Mouse (Mus musculus): ENCODE measurements at regions not wholly inside any gene's neighbourhood (a gene's known extent, or its start where the extent isn't known, plus 50 kb on each side); places are given as distances from the start of the nearest gene placed in this dataset.

DNA sequence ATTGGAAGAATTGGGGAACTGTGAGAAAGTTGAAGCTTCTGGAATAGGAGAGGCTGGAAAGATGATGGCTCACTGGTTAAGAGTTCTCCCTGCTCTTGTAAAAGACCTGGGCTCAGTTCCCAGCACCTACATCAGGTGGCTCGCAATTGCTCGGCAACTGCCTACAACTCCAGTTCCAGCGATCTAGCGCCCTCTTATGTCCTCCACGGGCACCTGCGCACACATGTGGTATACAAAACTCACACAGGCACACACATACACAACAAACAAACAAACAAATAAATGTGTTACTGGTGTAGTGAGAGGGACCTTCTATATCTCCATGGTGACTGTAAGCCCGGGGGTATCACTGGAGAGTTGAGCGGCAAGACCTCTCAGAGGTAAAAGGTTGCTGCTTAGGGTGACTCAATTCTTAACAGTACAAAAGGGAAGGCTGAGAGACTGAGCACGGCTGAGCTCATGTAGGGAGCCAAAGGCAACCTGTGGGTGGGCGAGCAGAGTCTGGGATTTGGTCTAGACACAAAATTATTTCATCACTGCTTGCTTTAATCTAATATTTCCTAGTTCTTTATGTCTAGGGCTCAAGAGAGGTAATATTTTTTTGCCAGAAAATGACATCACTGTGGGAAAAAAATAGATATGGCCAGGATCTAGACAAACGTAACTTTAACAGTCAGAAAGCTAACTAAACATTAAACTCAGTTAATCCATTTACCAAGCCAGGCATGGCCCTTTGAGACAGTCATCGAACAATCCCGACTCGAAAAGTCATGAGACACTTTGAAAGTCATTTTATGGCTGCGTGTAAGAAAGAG, 104.2 kb upstream of the Syt6 start:
- WGBS = 87% methylated on average over 15 of the region's 15 CpGs
- ATAC-seq (ENCODE audit: low FRiP score) = no peak
- Histone ChIP-seq H3K4me3 (no peak overlapping the region), H3K9ac (no peak overlapping the region), H3K4me2 (replicated peaks) (no peak overlapping the region), H3K4me1 (peaks cover 3% of the 10 kb centered on the region; the same call in 1 of the 2 replicates), H3K27ac (no peak overlapping the region), H3K27me3 (no peaks in the 10 kb centered on the region), H3K9me3 (replicated peaks) (no peaks in the 10 kb centered on the region), H3K36me3 (no peaks in the 10 kb centered on the region)

DNA sequence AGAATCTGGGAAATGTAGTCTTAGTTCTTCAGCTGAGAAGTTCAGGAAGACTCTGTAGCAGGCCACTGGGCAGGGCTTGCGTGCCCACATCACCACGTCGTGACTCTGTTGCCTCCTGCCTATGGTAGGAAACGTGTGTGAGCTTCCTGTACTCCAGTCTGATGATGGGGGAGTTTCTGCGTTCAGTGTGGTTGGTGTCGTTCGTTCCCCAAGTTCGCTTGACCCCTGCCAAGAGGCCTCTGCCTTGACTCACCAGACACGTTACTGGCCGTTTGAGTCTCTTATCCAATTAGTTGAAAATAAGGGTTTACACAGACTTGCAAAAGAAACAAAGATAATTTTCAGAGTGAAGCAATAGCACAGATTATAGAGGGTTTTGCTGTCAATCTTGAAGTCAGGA, 102.4 kb upstream of the Syt6 start:
- no peaks in the 10 kb centered on the region for H3K27me3 ChIP-seq
- H3K4me3 ChIP-seq = no peak overlapping the region
- H3K4me1 ChIP-seq = no peaks in the 10 kb centered on the region
- H3K36me3 ChIP-seq = no peaks in the 10 kb centered on the region
- H3K4me2 ChIP-seq (replicated peaks) = no peak overlapping the region
- H3K9me3 ChIP-seq (replicated peaks) = no peaks in the 10 kb centered on the region
- WGBS = 77% methylated on average over 10 of the region's 10 CpGs
- no peak overlapping the region for H3K9ac ChIP-seq
- no peak overlapping the region for H3K27ac ChIP-seq
- ATAC-seq (ENCODE audit: low FRiP score) = no peak

DNA sequence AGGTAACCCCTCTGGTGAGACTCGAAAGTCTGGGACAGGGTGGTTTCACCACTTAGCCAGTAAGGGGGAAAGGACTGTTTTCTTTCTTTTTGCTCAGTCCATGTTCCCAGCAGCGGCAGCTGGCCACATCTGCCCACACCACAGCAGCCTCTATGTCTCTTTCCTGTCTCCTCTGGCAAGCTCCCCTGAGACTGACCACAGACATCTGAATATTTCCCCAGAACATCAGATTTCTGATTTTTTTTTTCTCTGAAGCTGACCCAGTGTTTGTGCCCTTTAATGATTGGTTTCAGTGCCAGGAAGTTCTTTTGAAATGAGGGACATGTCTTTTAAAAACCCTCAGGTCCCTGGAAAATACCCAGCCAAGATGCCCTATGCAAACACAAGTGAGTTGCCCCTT, 101.7 kb upstream of the Syt6 start:
- no peak overlapping the region for H3K4me3 ChIP-seq
- no peaks in the 10 kb centered on the region for H3K27me3 ChIP-seq
- no peaks in the 10 kb centered on the region for H3K4me1 ChIP-seq
- no peak overlapping the region for H3K4me2 ChIP-seq (replicated peaks)
- H3K9me3 ChIP-seq (replicated peaks) = no peaks in the 10 kb centered on the region
- no peaks in the 10 kb centered on the region for H3K36me3 ChIP-seq
- H3K27ac ChIP-seq = no peak overlapping the region
- no peak overlapping the region for H3K9ac ChIP-seq
- WGBS = 61% methylated on average over 2 of the region's 2 CpGs
- no peak for ATAC-seq (ENCODE audit: low FRiP score)

DNA sequence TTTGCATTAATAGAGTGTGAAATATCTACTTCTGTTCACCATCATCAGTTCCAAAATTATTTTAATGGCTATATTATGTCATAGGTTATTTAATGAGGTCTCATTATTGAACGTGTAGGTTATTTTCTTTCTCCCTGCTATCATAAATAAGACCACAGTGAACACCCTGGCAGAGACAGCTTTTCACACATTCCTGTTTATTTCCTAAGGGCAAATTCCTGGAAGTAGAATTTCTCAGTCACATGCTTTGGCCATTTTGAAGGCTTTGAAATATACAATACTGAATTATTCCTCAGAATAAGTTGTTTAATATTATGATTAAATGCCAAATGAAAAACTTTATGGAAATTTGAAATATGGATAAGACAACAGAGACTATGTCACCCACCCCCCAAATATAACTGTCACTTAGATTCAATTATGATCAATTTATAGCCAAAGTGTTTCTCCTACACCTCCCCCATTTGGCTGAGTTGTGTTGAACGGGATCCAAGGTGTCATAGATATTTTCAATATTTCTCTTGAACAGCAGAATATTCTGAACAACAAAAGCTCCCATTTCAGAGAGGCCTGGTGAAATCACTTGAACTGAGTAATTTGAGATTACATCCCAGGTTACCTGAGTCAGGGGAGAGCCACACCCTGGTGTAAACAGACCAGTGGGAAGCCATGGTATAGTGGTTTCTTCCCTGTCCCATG, 95.0 kb upstream of the Syt6 start:
- H3K4me2 ChIP-seq (replicated peaks) = no peak overlapping the region
- 88% methylated on average over 2 of the region's 2 CpGs for WGBS

DNA sequence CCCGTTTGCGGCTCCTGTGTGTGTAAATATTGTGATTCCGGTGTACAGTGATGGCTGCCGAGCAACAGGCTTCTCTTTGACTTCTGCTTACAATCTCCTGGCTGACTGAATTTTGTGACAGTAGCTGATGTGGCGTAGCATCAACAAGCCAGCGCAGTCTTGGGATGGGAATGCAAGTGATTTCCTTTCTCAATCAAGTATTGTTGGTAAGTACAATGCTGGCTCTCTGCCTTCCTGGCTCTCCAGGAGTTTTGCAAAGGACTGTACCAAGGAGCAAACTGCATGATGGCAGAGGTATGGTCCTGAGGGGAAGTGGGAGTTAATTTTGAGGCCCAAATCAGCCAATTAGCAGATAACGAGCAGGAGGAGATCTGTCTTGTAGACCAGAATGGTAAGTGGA, 94.4 kb upstream of the Syt6 start:
- no peak overlapping the region for H3K27ac ChIP-seq
- no peaks in the 10 kb centered on the region for H3K36me3 ChIP-seq
- no peak overlapping the region for H3K4me2 ChIP-seq (replicated peaks)
- no peaks in the 10 kb centered on the region for H3K9me3 ChIP-seq (replicated peaks)
- H3K4me1 ChIP-seq = 0 out of 2 replicates have a peak, but pooled peaks cover 3% of the 10 kb centered on the region
- H3K27me3 ChIP-seq = no peaks in the 10 kb centered on the region
- H3K4me3 ChIP-seq = no peak overlapping the region
- no peak overlapping the region for H3K9ac ChIP-seq
- no peak for ATAC-seq (ENCODE audit: low FRiP score)
- 88% methylated on average over 7 of the region's 7 CpGs for WGBS

More for the DNA sequence above, 95.0 kb upstream of the Syt6 start:
- ATAC-seq (ENCODE audit: low FRiP score) = no peak
- H3K9ac ChIP-seq = no peak overlapping the region
- no peaks in the 10 kb centered on the region for H3K9me3 ChIP-seq (replicated peaks)
- no peak overlapping the region for H3K27ac ChIP-seq
- H3K36me3 ChIP-seq = no peaks in the 10 kb centered on the region
- H3K4me1 ChIP-seq = 0 out of 2 replicates have a peak, but pooled peaks cover 3% of the 10 kb centered on the region
- no peak overlapping the region for H3K4me3 ChIP-seq
- no peaks in the 10 kb centered on the region for H3K27me3 ChIP-seq

DNA sequence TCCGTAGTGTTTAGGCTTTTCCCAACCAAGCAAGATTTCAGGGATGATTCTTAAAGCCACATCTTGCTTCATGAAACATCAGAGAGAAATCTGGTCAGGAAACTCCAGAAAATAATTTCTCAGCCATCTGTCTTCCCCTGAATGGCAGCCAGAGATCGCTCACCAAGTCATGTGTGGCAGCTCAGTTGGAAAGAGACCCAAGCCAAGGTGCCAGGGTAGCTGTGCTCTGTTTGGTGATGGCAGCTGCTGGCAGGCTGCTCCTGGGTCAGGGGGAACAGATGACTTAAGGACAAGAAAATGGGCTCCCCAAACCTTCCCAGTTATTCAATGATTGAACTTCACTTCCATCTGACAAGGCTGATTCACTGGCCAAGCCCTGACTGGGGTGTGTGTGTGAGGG, 91.7 kb upstream of the Syt6 start:
- WGBS = 91% methylated on average over 2 of the region's 2 CpGs
- Histone ChIP-seq H3K9ac (no peak overlapping the region), H3K27me3 (no peaks in the 10 kb centered on the region), H3K4me1 (0 out of 2 replicates have a peak, but pooled peaks cover 3% of the 10 kb centered on the region), H3K4me3 (no peak overlapping the region), H3K4me2 (replicated peaks) (no peak overlapping the region), H3K36me3 (no peaks in the 10 kb centered on the region), H3K27ac (no peak overlapping the region), H3K9me3 (replicated peaks) (no peaks in the 10 kb centered on the region)
- no peak for ATAC-seq (ENCODE audit: low FRiP score)

DNA sequence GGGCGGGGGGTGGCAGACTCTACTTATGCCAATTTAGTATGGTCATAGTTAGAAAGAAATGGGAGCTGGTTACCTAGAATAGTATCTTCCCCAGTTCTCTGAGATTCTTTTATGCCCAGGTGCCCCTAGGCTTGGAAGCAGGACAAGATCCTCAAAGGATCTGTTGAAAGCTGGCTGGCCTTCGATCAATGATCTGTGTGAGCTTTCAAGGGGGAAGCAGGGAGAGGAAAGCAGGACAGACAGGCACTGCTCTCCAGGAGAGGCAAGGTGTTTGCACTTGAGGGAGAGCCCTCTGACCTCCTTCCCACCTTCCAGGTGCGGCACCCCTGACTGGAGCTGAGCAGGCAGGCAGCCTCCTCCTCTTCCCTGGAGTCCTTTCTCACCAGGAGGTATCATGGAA, 91.3 kb upstream of the Syt6 start:
- Histone ChIP-seq H3K27ac (no peak overlapping the region), H3K4me1 (0 out of 2 replicates have a peak, but pooled peaks cover 3% of the 10 kb centered on the region), H3K9me3 (replicated peaks) (no peaks in the 10 kb centered on the region), H3K4me3 (no peak overlapping the region), H3K9ac (no peak overlapping the region), H3K27me3 (no peaks in the 10 kb centered on the region), H3K36me3 (no peaks in the 10 kb centered on the region), H3K4me2 (replicated peaks) (no peak overlapping the region)
- no peak for ATAC-seq (ENCODE audit: low FRiP score)
- 81% methylated on average over 3 of the region's 3 CpGs for WGBS

DNA sequence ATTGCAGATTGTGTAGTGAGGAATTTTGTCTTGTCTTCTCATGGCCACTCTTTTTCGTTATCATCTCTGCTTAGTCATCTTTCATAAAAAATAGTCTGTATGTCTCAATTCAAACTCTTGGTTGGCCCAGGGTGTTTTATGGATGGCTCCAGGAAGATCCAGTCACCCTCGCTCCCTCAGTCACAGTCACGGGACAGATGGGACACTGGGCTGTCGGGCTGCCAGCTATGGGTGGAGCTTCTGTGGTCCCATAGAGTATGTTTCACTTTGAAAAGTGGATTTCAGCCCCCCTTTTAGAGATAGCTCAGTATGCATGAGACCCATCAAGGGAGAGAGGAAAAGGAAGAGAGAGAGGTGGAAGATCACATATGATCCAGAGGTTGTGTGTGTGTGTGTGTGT, 85.2 kb upstream of the Syt6 start:
- Histone ChIP-seq H3K9ac (no peak overlapping the region), H3K4me2 (replicated peaks) (no peak overlapping the region), H3K27me3 (no peaks in the 10 kb centered on the region), H3K4me1 (no peaks in the 10 kb centered on the region), H3K27ac (no peak overlapping the region), H3K36me3 (no peaks in the 10 kb centered on the region), H3K4me3 (no peak overlapping the region), H3K9me3 (replicated peaks) (no peaks in the 10 kb centered on the region)
- WGBS = 88% methylated on average over 4 of the region's 4 CpGs
- no peak for ATAC-seq (ENCODE audit: low FRiP score)

DNA sequence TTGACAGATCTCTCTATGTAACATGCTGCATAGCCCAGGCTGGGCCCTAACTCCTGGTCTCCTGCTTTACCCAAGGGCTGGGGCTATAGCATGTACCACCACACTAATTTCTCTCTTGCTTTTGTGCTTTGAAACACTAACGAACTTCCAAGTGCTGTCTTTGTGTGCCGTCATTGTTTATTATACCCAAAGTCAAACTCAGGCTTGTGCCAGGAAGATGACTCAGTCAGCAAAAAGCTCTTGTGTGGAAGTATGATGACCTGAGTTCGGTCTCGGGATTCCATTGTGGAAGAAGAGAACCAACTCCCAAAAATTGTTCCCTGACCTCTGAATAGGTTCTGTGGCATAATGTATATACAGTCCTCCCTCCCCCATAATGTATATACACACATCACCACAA, 84.1 kb upstream of the Syt6 start:
- Histone ChIP-seq H3K27me3 (no peaks in the 10 kb centered on the region), H3K27ac (no peak overlapping the region), H3K36me3 (no peaks in the 10 kb centered on the region), H3K4me1 (no peaks in the 10 kb centered on the region), H3K9ac (no peak overlapping the region), H3K4me2 (replicated peaks) (no peak overlapping the region), H3K4me3 (no peak overlapping the region), H3K9me3 (replicated peaks) (no peaks in the 10 kb centered on the region)
- ATAC-seq (ENCODE audit: low FRiP score) = no peak
- 86% methylated on average over 4 of the region's 4 CpGs for WGBS

DNA sequence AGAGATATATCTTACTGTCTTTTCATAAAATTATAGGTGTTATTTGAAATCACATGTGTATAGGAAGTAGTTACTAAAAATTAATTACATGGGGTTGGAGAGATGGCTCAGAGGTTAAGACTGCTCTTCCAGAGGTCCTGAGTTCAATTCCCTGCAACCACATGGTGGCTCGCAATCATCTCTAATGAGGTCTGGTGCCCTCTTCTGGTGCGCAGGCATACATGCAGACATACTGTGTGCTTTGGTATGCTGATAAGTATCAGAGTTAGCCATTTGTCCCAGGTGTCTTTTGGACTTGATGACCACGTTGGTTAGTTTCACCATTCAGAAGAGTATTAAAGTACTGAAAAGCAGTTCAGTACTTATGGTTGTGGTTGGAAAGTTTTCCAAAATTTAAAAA, 82.8 kb upstream of the Syt6 start:
- no peaks in the 10 kb centered on the region for H3K27me3 ChIP-seq
- no peak overlapping the region for H3K4me2 ChIP-seq (replicated peaks)
- 83% methylated on average over 3 of the region's 3 CpGs for WGBS
- no peaks in the 10 kb centered on the region for H3K4me1 ChIP-seq
- no peak overlapping the region for H3K27ac ChIP-seq
- H3K36me3 ChIP-seq = no peaks in the 10 kb centered on the region
- H3K9ac ChIP-seq = no peak overlapping the region
- no peak overlapping the region for H3K4me3 ChIP-seq
- no peak for ATAC-seq (ENCODE audit: low FRiP score)
- no peaks in the 10 kb centered on the region for H3K9me3 ChIP-seq (replicated peaks)

DNA sequence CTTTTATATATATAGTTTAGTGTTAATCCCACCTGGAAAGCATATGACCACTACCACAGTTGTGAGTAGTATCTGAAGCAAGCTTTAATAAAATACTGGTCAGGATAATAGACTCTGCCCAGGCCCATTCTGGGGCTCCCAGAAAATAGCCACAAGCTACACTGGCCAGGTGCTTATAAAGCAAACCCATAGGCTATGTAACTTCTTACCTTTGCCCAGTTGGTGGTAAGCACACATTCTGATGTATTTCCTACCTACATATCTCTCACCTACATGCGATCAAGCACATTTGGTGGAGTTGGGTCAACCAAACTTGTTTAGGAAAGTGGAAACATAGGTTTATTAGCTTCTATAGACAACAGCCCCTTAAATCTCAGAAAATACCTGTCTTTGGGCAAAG, 81.4 kb upstream of the Syt6 start:
- no peak overlapping the region for H3K9ac ChIP-seq
- 86% methylated on average over 1 of the region's 1 CpGs for WGBS
- H3K27ac ChIP-seq = no peak overlapping the region
- no peak overlapping the region for H3K4me2 ChIP-seq (replicated peaks)
- no peaks in the 10 kb centered on the region for H3K9me3 ChIP-seq (replicated peaks)
- no peaks in the 10 kb centered on the region for H3K27me3 ChIP-seq
- no peaks in the 10 kb centered on the region for H3K4me1 ChIP-seq
- no peaks in the 10 kb centered on the region for H3K36me3 ChIP-seq
- H3K4me3 ChIP-seq = no peak overlapping the region
- ATAC-seq (ENCODE audit: low FRiP score) = no peak

DNA sequence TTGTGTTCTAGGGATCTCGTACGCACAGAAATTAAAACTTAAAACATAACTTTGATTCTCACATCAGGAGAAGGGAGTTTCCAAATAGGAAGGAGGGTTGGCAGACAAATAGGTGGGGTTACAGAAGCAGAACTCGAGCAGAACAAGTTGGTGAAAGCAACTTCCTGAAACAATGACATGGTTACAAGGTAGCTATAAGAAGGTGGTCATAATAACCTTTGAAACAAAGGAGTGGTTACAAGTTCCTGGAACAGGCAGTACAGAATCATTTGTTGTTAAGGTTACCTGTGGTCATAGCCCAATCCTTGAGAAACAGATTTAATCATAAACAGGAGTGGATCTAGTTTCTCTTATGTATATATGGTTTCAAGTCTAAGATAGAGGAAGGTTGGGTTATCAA, 81.0 kb upstream of the Syt6 start:
- Histone ChIP-seq H3K27ac (no peak overlapping the region), H3K36me3 (no peaks in the 10 kb centered on the region), H3K4me3 (no peak overlapping the region), H3K4me2 (replicated peaks) (no peak overlapping the region), H3K27me3 (no peaks in the 10 kb centered on the region), H3K9ac (no peak overlapping the region), H3K9me3 (replicated peaks) (no peaks in the 10 kb centered on the region), H3K4me1 (no peaks in the 10 kb centered on the region)
- no peak for ATAC-seq (ENCODE audit: low FRiP score)
- WGBS = 90% methylated on average over 3 of the region's 3 CpGs

DNA sequence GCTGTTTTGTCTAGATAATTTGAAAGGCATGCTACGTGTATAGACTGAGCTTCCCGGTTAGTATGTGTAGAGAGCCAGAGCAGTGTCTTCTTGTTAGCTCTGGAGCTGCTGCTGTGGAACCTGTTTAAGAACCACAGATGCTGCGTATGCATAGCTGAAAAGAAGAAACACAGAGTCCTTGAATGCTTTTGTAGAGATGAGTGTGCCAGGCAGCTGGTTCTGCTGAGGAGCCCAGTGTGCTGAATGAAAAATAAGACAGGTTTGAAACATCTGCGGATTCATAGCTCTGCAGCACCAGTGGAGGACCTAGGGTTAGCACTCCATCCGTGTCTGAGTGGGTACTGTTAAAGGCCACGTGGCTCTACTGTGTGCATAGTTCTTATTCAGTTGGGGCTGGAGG, 78.9 kb upstream of the Syt6 start:
- H3K27me3 ChIP-seq = no peaks in the 10 kb centered on the region
- no peaks in the 10 kb centered on the region for H3K36me3 ChIP-seq
- H3K4me1 ChIP-seq = no peaks in the 10 kb centered on the region
- no peak overlapping the region for H3K27ac ChIP-seq
- H3K9me3 ChIP-seq (replicated peaks) = no peaks in the 10 kb centered on the region
- WGBS = 85% methylated on average over 6 of the region's 6 CpGs
- ATAC-seq (ENCODE audit: low FRiP score) = no peak
- no peak overlapping the region for H3K4me2 ChIP-seq (replicated peaks)
- H3K4me3 ChIP-seq = no peak overlapping the region
- no peak overlapping the region for H3K9ac ChIP-seq
